In genomic region chr1:169919211-169919610, GRCm38 (mm10) we compare ENCODE assay signal across 8 mouse cellular contexts. TPM values are rescaled to one million over a fixed set of nuclear protein-coding genes. Genes with fewer than 3 reads are reported as not detected.
DNase-seq lines count a peak whose midpoint lies in the region; ATAC-seq and TF ChIP-seq lines count a peak whose summit lies in the region.

No protein-coding gene starts in this region.

- H3K4me1 ChIP-seq in embryonic facial prominence, embryonic 12.5 days, result peaks cover 7% of the 10 kb centered on the region; the same call in 1 of the 2 replicates
- H3K4me1 ChIP-seq in heart, embryonic 13.5 days, result peaks cover 8% of the 10 kb centered on the region
- H3K4me1 ChIP-seq in kidney, postnatal 0 days (replicated peaks; ENCODE audit: insufficient read depth, low read length), result no peaks in the 10 kb centered on the region
- H3K4me1 ChIP-seq in liver, embryonic 12.5 days, result no peaks in the 10 kb centered on the region

- 2% methylated on average over 11 of the region's 11 CpGs for WGBS in embryonic facial prominence, embryonic 12.5 days
- WGBS in heart, embryonic 13.5 days, result 5% methylated on average over 11 of the region's 11 CpGs
- WGBS in kidney, postnatal 0 days, result 3% methylated on average over 11 of the region's 11 CpGs
- 6% methylated on average over 11 of the region's 11 CpGs for WGBS in liver, embryonic 12.5 days (ENCODE audit: insufficient replicate concordance)

- peak; percentile 88 for TF ChIP-seq CTCF in kidney, postnatal 0 days (IDR thresholded peaks at IDR 0.05; ENCODE audit: low read depth)

- no peak overlapping the region for H3K4me3 ChIP-seq in embryonic facial prominence, embryonic 12.5 days
- 0 out of 2 replicates have a peak overlapping the region, but pooled peaks have one; percentile 13 for H3K4me3 ChIP-seq in heart, embryonic 13.5 days
- no peak overlapping the region for H3K4me3 ChIP-seq in kidney, postnatal 0 days (replicated peaks; ENCODE audit: low read depth, low read length)
- H3K4me3 ChIP-seq in liver, embryonic 12.5 days, result no peak overlapping the region

- ATAC-seq in embryonic facial prominence, embryonic 12.5 days (ENCODE audit: insufficient number of reproducible peaks, insufficient read depth, low FRiP score, low TSS enrichment), result peak; percentile 10; the same call in 1 of the 2 replicates
- no peak for ATAC-seq in heart, embryonic 13.5 days (ENCODE audit: extremely low read depth, insufficient number of reproducible peaks, low FRiP score, low TSS enrichment)
- peak; percentile 63; the same call in 1 of the 2 replicates for ATAC-seq in kidney, postnatal 0 days (replicated peaks; ENCODE audit: low FRiP score, low read depth)
- ATAC-seq in liver, embryonic 12.5 days, result peak; percentile 44; the same call in 1 of the 2 replicates

- DNase-seq in B cell, adult 2 months, result peak; percentile 63 to 64
- DNase-seq in adrenal gland, postnatal 14 days, result peak; percentile 77
- DNase-seq in kidney, postnatal 0 days (ENCODE audit: low spot score), result peak; percentile 90
- peak; percentile 88 for DNase-seq in neural tube, embryonic 10.5 days (ENCODE audit: extremely low spot score, low spot score)
- peak; percentile 88 for DNase-seq in testis, postnatal 10 days (ENCODE audit: low spot score)

- no peak overlapping the region for H3K9ac ChIP-seq in embryonic facial prominence, embryonic 12.5 days
- H3K9ac ChIP-seq in heart, embryonic 13.5 days, result peak overlapping the region; percentile 62; the same call in 1 of the 2 replicates
- H3K9ac ChIP-seq in kidney, postnatal 0 days (ENCODE audit: low read depth, low read length), result no peak overlapping the region
- no peak overlapping the region for H3K9ac ChIP-seq in liver, embryonic 12.5 days

- no peaks in the 10 kb centered on the region for H3K9me3 ChIP-seq in embryonic facial prominence, embryonic 12.5 days
- no peaks in the 10 kb centered on the region for H3K9me3 ChIP-seq in heart, embryonic 13.5 days
- H3K9me3 ChIP-seq in kidney, postnatal 0 days (replicated peaks; ENCODE audit: low read length), result no peaks in the 10 kb centered on the region
- no peaks in the 10 kb centered on the region for H3K9me3 ChIP-seq in liver, embryonic 12.5 days (replicated peaks)

- H3K27me3 ChIP-seq in embryonic facial prominence, embryonic 12.5 days, result no peaks in the 10 kb centered on the region
- peaks cover 19% of the 10 kb centered on the region for H3K27me3 ChIP-seq in heart, embryonic 13.5 days (replicated peaks)
- no peaks in the 10 kb centered on the region for H3K27me3 ChIP-seq in kidney, postnatal 0 days (ENCODE audit: insufficient read depth, low read length)
- peaks cover 10% of the 10 kb centered on the region for H3K27me3 ChIP-seq in liver, embryonic 12.5 days (replicated peaks)

- H3K4me2 ChIP-seq in embryonic facial prominence, embryonic 12.5 days (replicated peaks), result peak overlapping the region; percentile 20; the same call in 1 of the 2 replicates
- peak overlapping the region; percentile 49 for H3K4me2 ChIP-seq in heart, embryonic 13.5 days
- peak overlapping the region; percentile 34 for H3K4me2 ChIP-seq in kidney, postnatal 0 days (ENCODE audit: low read length)
- peak overlapping the region; percentile 31; the same call in 1 of the 2 replicates for H3K4me2 ChIP-seq in liver, embryonic 12.5 days

- no peaks in the 10 kb centered on the region for H3K36me3 ChIP-seq in embryonic facial prominence, embryonic 12.5 days
- H3K36me3 ChIP-seq in heart, embryonic 13.5 days, result no peaks in the 10 kb centered on the region
- no peaks in the 10 kb centered on the region for H3K36me3 ChIP-seq in kidney, postnatal 0 days (ENCODE audit: insufficient read depth, low read length)
- no peaks in the 10 kb centered on the region for H3K36me3 ChIP-seq in liver, embryonic 12.5 days

- no peak overlapping the region for H3K27ac ChIP-seq in embryonic facial prominence, embryonic 12.5 days
- no peak overlapping the region for H3K27ac ChIP-seq in heart, embryonic 13.5 days (replicated peaks)
- H3K27ac ChIP-seq in kidney, postnatal 0 days, result no peak overlapping the region
- no peak overlapping the region for H3K27ac ChIP-seq in liver, embryonic 12.5 days

RNA-seq across cellular contexts. Expression of gene Ccdc190, which starts 9.2 kb away (rescaled TPM):
- 0.34 TPM in 1 of 2 replicates, not detected in the other for total RNA-seq in adrenal gland, postnatal 14 days (2021)
- polyA plus RNA-seq in embryonic facial prominence, embryonic 12.5 days (2016; fragmentation: Nextera tagmentation; extraction: Ambion mirVana), result 0.47 TPM in 1 of 2 replicates, not detected in the other
- polyA plus RNA-seq in heart, embryonic 13.5 days (2015; fragmentation: Nextera tagmentation; extraction: Ambion mirVana), result not detected in 2 replicates
- 0.16 and 0.27 TPM in 2 replicates for polyA plus RNA-seq in kidney, postnatal 0 days (2015; fragmentation: Nextera tagmentation; extraction: Ambion mirVana)
- polyA plus RNA-seq in liver, embryonic 12.5 days (2016; fragmentation: Nextera tagmentation; extraction: Ambion mirVana), result not detected in 2 replicates

RNA-seq across cellular contexts. Expression of gene Hsd17b7, which starts 49.8 kb away (rescaled TPM):
- total RNA-seq in adrenal gland, postnatal 14 days (2021), result 16.2 and 27.8 TPM in 2 replicates
- polyA plus RNA-seq in embryonic facial prominence, embryonic 12.5 days (2016; fragmentation: Nextera tagmentation; extraction: Ambion mirVana), result 20.3 and 23.8 TPM in 2 replicates
- polyA plus RNA-seq in heart, embryonic 13.5 days (2015; fragmentation: Nextera tagmentation; extraction: Ambion mirVana), result 21.0 and 23.1 TPM in 2 replicates
- 16.4 and 18.1 TPM in 2 replicates for polyA plus RNA-seq in kidney, postnatal 0 days (2015; fragmentation: Nextera tagmentation; extraction: Ambion mirVana)
- 14.2 and 14.4 TPM in 2 replicates for polyA plus RNA-seq in liver, embryonic 12.5 days (2016; fragmentation: Nextera tagmentation; extraction: Ambion mirVana)
